Mouse (Mus musculus) hindbrain, embryonic 10.5 days (tissue): ENCODE results near the gene Wdtc1. TPM values are rescaled to one million over a fixed set of nuclear protein-coding genes. Genes with fewer than 3 reads are reported as not detected.

ENCODE experiments used
- DNase-seq: peaks from one replicate; pipeline ENCODE4 v3.0.0-alpha.2; 2017; ENCODE audit warnings: low spot score
- H3K27ac ChIP-seq: fragments of 300-500 bp; sonication (generic); 2 replicates; pipeline ENCODE4 v1.5.1; 2016; ENCODE audit warnings: mild to moderate bottlenecking, moderate library complexity
- H3K27me3 ChIP-seq: fragments of 300-500 bp; sonication (generic); 2 replicates; pipeline ENCODE4 v1.6.1; 2016; ENCODE audit warnings: mild to moderate bottlenecking; ENCODE audit not compliant: poor library complexity, insufficient read depth, severe bottlenecking
- H3K36me3 ChIP-seq: fragments of 300-500 bp; sonication (generic); 2 replicates; pipeline ENCODE4 v1.6.1; 2016; ENCODE audit warnings: mild to moderate bottlenecking, moderate library complexity
- H3K4me1 ChIP-seq: fragments of 300-500 bp; sonication (generic); replicated peaks from 2 replicates; pipeline ENCODE4 v1.6.1; 2016; ENCODE audit warnings: mild to moderate bottlenecking
- H3K4me3 ChIP-seq: fragments of 300-500 bp; sonication (generic); 2 replicates; pipeline ENCODE4 v1.5.1; 2016; ENCODE audit warnings: mild to moderate bottlenecking, moderate library complexity
- H3K9me3 ChIP-seq: fragments of 300-500 bp; sonication (generic); 2 replicates; pipeline ENCODE4 v1.6.1; 2016; ENCODE audit warnings: mild to moderate bottlenecking, moderate library complexity
- whole genome bisulfite sequencing: fragments of 180-500 bp; shearing (Covaris S2); methylation state at CpG from one replicate; pipeline ENCODE4 v1.1.7; 2016; 5-methylcytosine and 5-hydroxymethylcytosine counted together
- polyA plus RNA-seq: library from polyadenylated mRNA; unstranded; fragments of >200 nt; fragmentation: Nextera tagmentation; extraction: Ambion mirVana; gene quantifications from 2 replicates; pipeline ENCODE4 v1.2.1, GENCODE M21; 2016

Wdtc1 gene
- polyA plus RNA-seq, 1 experiment from 2014 or later, result 22.0 TPM

DNA sequence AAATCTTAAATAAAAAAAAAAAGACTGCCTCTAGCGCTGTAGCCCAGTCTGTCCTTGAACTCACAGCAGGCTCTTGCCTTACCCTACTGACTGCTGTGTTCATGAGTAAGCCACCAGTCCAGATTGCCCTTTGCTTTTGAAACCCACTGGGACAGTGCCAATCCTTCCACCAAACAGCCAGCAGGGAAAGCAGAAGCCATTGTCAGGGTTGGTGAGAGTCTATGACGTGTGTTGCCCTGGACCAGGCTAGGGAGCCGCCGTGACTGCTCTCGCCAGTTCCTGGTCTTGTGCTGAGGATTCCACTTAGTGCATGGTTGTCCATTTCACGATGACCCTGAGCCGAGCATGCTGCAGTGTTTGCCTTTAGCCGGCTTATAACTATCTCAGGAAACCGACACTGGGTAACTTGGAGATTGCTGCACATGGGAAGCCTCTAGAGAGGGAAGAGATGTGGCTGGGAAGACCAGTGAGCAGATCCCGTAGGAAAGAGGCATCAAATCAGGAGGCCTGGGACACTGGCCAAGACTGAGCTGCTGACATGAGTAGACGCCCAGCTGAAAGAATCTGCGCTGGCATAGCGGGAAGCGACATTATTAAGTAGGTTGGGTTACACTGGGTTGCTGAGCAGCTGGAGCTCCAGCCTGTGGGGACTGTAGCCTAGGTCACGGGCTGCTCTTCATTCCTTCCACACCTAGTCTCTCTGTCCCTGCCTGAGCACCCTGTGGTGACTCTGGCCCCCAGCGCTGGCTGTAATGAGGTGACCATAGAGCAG lies 35.7 kb upstream of the Wdtc1 start:
- Histone ChIP-seq H3K27ac (no peak overlapping the region; the same call in 1 of the 2 replicates), H3K4me1 (peaks cover 17% of the 10 kb centered on the region), H3K36me3 (peaks cover 13% of the 10 kb centered on the region; the same call in 1 of the 2 replicates), H3K9me3 (no peaks in the 10 kb centered on the region), H3K27me3 (no peaks in the 10 kb centered on the region), H3K4me3 (no peak overlapping the region)
- no peak for DNase-seq
- WGBS, result 92% methylated on average over 16 of the region's 16 CpGs

DNA sequence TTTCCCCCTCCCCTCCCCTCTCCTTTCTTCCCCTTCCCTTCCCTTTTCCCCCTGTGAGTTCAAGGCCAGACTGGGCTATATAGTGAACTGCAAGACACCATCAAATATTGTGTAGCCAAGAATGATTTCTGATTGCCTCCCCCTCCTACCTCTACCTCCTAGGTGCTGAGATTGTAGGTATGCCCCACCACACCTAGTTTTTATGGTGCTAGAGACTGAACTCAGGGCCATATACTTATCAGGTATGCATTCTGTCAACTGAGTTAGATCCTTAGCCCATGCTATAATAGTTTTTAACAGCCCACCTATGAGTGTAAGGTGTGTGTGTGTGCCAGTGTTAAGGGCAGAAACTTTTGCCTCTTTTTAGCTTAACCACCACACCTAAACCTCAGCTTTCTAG lies 33.8 kb upstream of the Wdtc1 start:
- Histone ChIP-seq H3K36me3 (peaks cover 20% of the 10 kb centered on the region), H3K4me3 (no peak overlapping the region), H3K9me3 (no peaks in the 10 kb centered on the region), H3K27me3 (no peaks in the 10 kb centered on the region), H3K27ac (no peak overlapping the region), H3K4me1 (peaks cover 17% of the 10 kb centered on the region)
- no peak for DNase-seq

- Histone ChIP-seq H3K36me3 (peaks cover 28% of the 10 kb centered on the region), H3K4me3 (no peak overlapping the region), H3K9me3 (no peaks in the 10 kb centered on the region), H3K4me1 (peaks cover 16% of the 10 kb centered on the region), H3K27me3 (no peaks in the 10 kb centered on the region), H3K27ac (no peak overlapping the region)
- DNase-seq, result no peak
- WGBS, result 75% methylated on average over 7 of the region's 7 CpGs
Measured at GRCm38 (mm10) chr4:133386061-133386797, 32.9 kb upstream of the Wdtc1 start.

- H3K4me1 ChIP-seq, result peaks cover 51% of the 10 kb centered on the region
- 75% methylated on average over 8 of the region's 8 CpGs for WGBS
Measured at GRCm38 (mm10) chr4:133381141-133381540, 27.9 kb upstream of the Wdtc1 start.

DNA sequence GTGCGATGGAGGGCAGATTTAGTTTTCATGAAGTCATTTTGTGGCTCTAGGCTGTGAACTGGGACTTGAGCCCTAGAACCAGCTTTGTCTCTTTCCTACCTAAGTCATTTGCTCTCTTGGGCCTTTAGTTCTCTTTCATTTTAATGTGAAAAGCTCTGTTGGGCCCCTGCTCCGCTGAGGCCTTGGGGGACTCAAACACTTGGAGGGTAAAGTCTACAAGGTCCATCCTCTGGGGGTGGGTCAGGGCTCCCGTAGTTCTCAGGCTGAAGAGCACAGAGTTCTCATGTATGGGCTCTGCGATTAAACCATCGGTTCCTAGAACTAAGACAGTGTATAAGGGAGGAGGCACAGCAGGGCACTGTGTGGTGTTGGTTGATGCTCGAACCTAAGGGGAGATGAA lies 27.3 kb upstream of the Wdtc1 start:
- DNase-seq, result no peak
- peaks cover 24% of the 10 kb centered on the region for H3K36me3 ChIP-seq
- WGBS, result 50% methylated on average over 6 of the region's 6 CpGs
- no peak overlapping the region for H3K4me3 ChIP-seq
- H3K4me1 ChIP-seq, result peaks cover 57% of the 10 kb centered on the region
- no peaks in the 10 kb centered on the region for H3K27me3 ChIP-seq
- H3K27ac ChIP-seq, result no peak overlapping the region
- no peaks in the 10 kb centered on the region for H3K9me3 ChIP-seq

More at GRCm38 (mm10) chr4:133381141-133381540, 27.9 kb upstream of the Wdtc1 start:
- H3K9me3 ChIP-seq, result no peaks in the 10 kb centered on the region
- peaks cover 27% of the 10 kb centered on the region for H3K36me3 ChIP-seq
- no peak overlapping the region for H3K4me3 ChIP-seq
- no peak overlapping the region for H3K27ac ChIP-seq
- DNase-seq, result no peak
- H3K27me3 ChIP-seq, result no peaks in the 10 kb centered on the region

- 74% methylated on average over 3 of the region's 3 CpGs for WGBS
- DNase-seq, result no peak
- H3K4me1 ChIP-seq, result peaks cover 61% of the 10 kb centered on the region
- 0 out of 2 replicates have a peak overlapping the region, but pooled peaks have one; percentile 29 for H3K27ac ChIP-seq
- H3K4me3 ChIP-seq, result no peak overlapping the region
- no peaks in the 10 kb centered on the region for H3K9me3 ChIP-seq
- peaks cover 23% of the 10 kb centered on the region for H3K36me3 ChIP-seq
- H3K27me3 ChIP-seq, result no peaks in the 10 kb centered on the region
Measured at GRCm38 (mm10) chr4:133379861-133380260, 26.6 kb upstream of the Wdtc1 start.

DNA sequence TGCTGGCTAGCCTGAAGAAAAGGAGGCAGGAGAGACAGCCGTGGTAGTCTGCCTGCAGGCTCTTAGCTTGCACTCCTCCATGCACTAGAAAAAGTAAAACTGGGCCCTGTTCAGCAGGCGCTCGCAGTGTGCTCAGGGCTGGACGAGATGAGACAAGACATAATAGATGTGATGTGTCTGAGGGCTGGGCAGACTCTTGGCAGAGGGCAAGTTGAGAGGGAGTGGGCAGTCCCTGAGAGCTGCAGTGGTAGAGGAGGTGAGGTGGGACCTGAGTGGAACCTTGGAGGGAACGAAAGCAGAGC lies 25.7 kb upstream of the Wdtc1 start:
- Histone ChIP-seq H3K4me1 (peaks cover 65% of the 10 kb centered on the region), H3K4me3 (no peak overlapping the region), H3K27ac (peak overlapping the region; percentile 79), H3K27me3 (no peaks in the 10 kb centered on the region), H3K36me3 (peaks cover 24% of the 10 kb centered on the region), H3K9me3 (no peaks in the 10 kb centered on the region)
- WGBS, result 38% methylated on average over 5 of the region's 5 CpGs
- DNase-seq, result no peak

- Histone ChIP-seq H3K27ac (peak overlapping the region; percentile 79), H3K4me1 (peaks cover 71% of the 10 kb centered on the region), H3K4me3 (0 out of 2 replicates have a peak overlapping the region, but pooled peaks have one; percentile 16), H3K9me3 (no peaks in the 10 kb centered on the region), H3K36me3 (peaks cover 24% of the 10 kb centered on the region), H3K27me3 (no peaks in the 10 kb centered on the region)
- 7% methylated on average over 13 of the region's 13 CpGs for WGBS
- DNase-seq, result peak; percentile 40
Measured at GRCm38 (mm10) chr4:133378236-133379045, 25.2 kb upstream of the Wdtc1 start.

DNA sequence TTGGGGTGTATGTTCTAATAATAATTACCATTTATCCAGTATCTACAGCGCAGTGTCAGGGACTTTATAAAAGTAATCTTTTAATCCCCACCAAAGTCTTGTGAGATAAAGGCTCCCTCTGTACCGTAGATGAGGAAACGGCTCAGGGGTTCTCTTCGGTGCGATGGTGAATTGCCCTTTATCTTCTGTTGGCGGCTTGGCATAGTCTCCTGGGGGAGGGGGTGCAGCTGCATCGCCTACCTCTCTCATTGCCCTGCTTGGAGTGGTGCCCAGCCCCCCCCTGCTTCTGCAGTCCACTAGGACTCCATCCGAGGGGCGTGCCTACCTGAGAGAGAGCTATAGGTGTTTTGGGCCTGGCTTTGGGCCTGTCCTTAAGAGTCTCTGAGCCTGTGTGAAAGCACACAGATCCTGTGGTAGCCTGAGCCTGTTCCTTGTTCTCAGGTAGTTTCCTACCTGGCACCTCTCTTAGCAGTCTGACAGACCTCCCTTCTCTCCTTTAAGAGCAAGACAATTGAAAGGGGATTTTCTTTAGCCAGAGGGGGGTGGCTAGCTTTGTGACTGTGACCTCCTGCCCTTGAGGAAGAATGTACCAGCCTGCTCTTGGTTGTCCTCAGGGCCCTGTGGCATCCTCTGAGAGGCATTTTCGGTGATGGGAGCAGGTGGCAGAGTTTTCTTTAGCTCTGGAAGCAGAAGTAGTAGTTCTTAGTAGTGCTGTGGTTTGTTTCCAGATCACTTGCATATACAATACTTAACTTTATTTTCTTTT lies 22.7 kb upstream of the Wdtc1 start:
- DNase-seq, result no peak
- H3K27ac ChIP-seq, result peak overlapping the region; percentile 13; the same call in 1 of the 2 replicates
- WGBS, result 73% methylated on average over 10 of the region's 10 CpGs
- no peaks in the 10 kb centered on the region for H3K9me3 ChIP-seq
- peaks cover 7% of the 10 kb centered on the region for H3K36me3 ChIP-seq
- H3K4me1 ChIP-seq, result peaks cover 92% of the 10 kb centered on the region
- H3K4me3 ChIP-seq, result no peak overlapping the region
- no peaks in the 10 kb centered on the region for H3K27me3 ChIP-seq

DNA sequence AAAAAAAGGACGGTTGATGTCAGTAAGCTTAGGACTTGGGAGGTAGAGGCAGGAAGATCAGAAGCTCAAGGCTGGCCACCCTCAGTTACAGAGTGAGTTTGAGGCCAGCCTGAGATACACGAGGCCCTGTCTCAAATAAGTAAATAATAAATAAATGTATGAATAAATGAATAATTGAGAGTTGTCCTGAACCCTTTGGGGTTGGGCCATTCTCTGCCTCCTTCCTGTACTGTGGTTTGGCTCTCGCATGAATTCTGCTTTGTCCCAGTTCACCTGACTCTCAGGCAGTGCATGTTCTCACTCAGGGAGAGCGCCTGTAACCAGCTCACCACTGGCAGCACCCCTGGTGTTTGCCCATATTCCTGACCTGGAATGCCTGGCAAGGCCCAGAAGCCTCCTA lies 20.7 kb upstream of the Wdtc1 start:
- H3K9me3 ChIP-seq, result no peaks in the 10 kb centered on the region
- H3K4me1 ChIP-seq, result peaks cover 83% of the 10 kb centered on the region
- no peak for DNase-seq
- H3K4me3 ChIP-seq, result no peak overlapping the region
- WGBS, result 81% methylated on average over 4 of the region's 4 CpGs
- peaks cover 7% of the 10 kb centered on the region for H3K36me3 ChIP-seq
- no peak overlapping the region for H3K27ac ChIP-seq
- no peaks in the 10 kb centered on the region for H3K27me3 ChIP-seq

GRCm38 (mm10) chr4:133372278-133372665 lies 19.0 kb upstream of the Wdtc1 start:
- H3K9me3 ChIP-seq, result no peaks in the 10 kb centered on the region
- H3K27ac ChIP-seq, result no peak overlapping the region; the same call in 1 of the 2 replicates
- DNase-seq, result no peak
- no peaks in the 10 kb centered on the region for H3K27me3 ChIP-seq
- 80% methylated on average over 6 of the region's 6 CpGs for WGBS
- H3K36me3 ChIP-seq, result peaks cover 7% of the 10 kb centered on the region
- H3K4me1 ChIP-seq, result peaks cover 65% of the 10 kb centered on the region
- H3K4me3 ChIP-seq, result peak overlapping the region; percentile 63

DNA sequence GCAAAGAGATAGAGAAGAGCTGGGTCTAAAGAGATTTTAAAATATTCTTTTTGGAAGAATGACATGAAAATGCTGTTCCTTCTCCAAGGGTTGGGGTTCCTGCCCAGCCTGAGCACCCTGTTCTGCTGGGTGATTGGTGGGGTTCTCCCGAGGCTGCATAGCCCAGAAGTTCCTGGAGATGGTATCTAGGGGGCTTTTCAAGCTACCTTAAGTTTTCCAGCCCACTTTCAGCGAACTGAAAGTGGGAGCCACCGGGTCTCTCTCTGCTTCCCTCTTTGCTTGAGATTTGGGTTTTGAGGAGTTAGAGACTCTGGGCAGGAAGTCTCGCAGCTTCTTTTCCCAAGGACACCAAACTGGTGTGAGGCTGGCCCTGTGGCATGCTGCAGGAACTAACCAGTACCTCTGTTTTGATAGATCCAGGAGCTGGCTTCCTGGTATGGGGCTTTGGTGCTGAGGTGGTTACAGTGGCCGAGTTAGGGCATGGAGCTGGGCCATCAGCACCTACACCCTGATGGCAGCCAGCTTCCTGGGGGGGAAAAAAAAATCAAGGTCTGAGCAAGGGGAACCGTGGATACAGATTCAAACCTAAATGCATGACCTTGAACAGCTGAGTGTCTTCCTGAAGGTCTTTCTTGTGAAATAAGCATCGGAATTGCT lies 18.5 kb upstream of the Wdtc1 start:
- H3K36me3 ChIP-seq, result peaks cover 7% of the 10 kb centered on the region
- H3K27ac ChIP-seq, result no peak overlapping the region; the same call in 1 of the 2 replicates
- peaks cover 60% of the 10 kb centered on the region for H3K4me1 ChIP-seq
- no peak for DNase-seq
- no peaks in the 10 kb centered on the region for H3K27me3 ChIP-seq
- peak overlapping the region; percentile 63 for H3K4me3 ChIP-seq
- WGBS, result 83% methylated on average over 7 of the region's 7 CpGs
- H3K9me3 ChIP-seq, result no peaks in the 10 kb centered on the region
